Mouse (Mus musculus) erythroblast, embryonic 14.5 days (primary cell): ENCODE results near the gene Timm50. TPM values are rescaled to one million over a fixed set of nuclear protein-coding genes. Genes with fewer than 3 reads are reported as not detected.
A peak's percentile ranks its signal among the peaks of the same experiment; 100 is the strongest.

Source experiments
- H3K27me3 ChIP-seq: 2 replicates; pipeline ENCODE4 v1.6.1; 2012; ENCODE audit warnings: inconsistent platforms; ENCODE audit not compliant: control insufficient read depth
- H3K36me3 ChIP-seq: 2 replicates; pipeline ENCODE4 v1.6.1; 2012; ENCODE audit warnings: mild to moderate bottlenecking, inconsistent platforms; ENCODE audit not compliant: control insufficient read depth
- H3K4me1 ChIP-seq: 2 replicates; pipeline ENCODE4 v1.6.1; 2012; ENCODE audit warnings: inconsistent platforms; ENCODE audit not compliant: control insufficient read depth
- H3K4me3 ChIP-seq: replicated peaks from 2 replicates; pipeline ENCODE3; 2012; ENCODE audit warnings: moderate library complexity, mild to moderate bottlenecking, inconsistent platforms
- H3K9me3 ChIP-seq: 2 replicates; pipeline ENCODE4 v1.6.1; 2012; ENCODE audit warnings: low read length, inconsistent platforms, mixed read lengths; ENCODE audit not compliant: control insufficient read depth
- GATA1 ChIP-seq: IDR thresholded peaks from 2 replicates; pipeline ENCODE4 v1.6.1; 2012; ENCODE audit warnings: low read length, inconsistent platforms, mixed read lengths
- TAL1 ChIP-seq: IDR thresholded peaks from 3 replicates; pipeline ENCODE4 v1.6.1; 2012; ENCODE audit warnings: low read length, inconsistent platforms, mixed read lengths
- polyA plus RNA-seq: library from polyadenylated mRNA; stranded (reverse); fragments of >175 nt; gene quantifications from 2 replicates; pipeline ENCODE4 v1.2.3, GENCODE M21; 2012

Timm50 gene
- polyA plus RNA-seq, result 15.5 and 15.7 TPM in 2 replicates

GRCm38 (mm10) chr7:28311926-28312543 lies at the start of gene Timm50:
Gene Timm50 (minus strand): TSS chr7:28312072.
- H3K36me3 ChIP-seq, result peaks cover 70% of the 10 kb centered on the region
- peaks cover 30% of the 10 kb centered on the region for H3K4me1 ChIP-seq
- no peaks in the 10 kb centered on the region for H3K27me3 ChIP-seq

GRCm38 (mm10) chr7:28360291-28360690 lies 48.4 kb upstream of the Timm50 start:
- H3K9me3 ChIP-seq, result no peaks in the 10 kb centered on the region
- no peak overlapping the region for H3K4me3 ChIP-seq
- H3K36me3 ChIP-seq, result peaks cover 4% of the 10 kb centered on the region
- H3K27me3 ChIP-seq, result no peaks in the 10 kb centered on the region
- no peaks in the 10 kb centered on the region; the same call in 1 of the 2 replicates for H3K4me1 ChIP-seq
- TF ChIP-seq GATA1 (no peak), TAL1 (no peak)

More at GRCm38 (mm10) chr7:28311926-28312543, at the start of gene Timm50:
- no peaks in the 10 kb centered on the region for H3K9me3 ChIP-seq
- TF ChIP-seq TAL1, result no peak
- no peak for TF ChIP-seq GATA1
- H3K4me3 ChIP-seq, result peak within 1 kb of the TSS; percentile 78

GRCm38 (mm10) chr7:28359854-28360253 lies 48.0 kb upstream of the Timm50 start:
- H3K4me3 ChIP-seq, result no peak overlapping the region
- TF ChIP-seq TAL1 (no peak), GATA1 (no peak)
- H3K27me3 ChIP-seq, result no peaks in the 10 kb centered on the region
- peaks cover 8% of the 10 kb centered on the region for H3K36me3 ChIP-seq
- no peaks in the 10 kb centered on the region for H3K9me3 ChIP-seq
- H3K4me1 ChIP-seq, result no peaks in the 10 kb centered on the region; the same call in 1 of the 2 replicates

GRCm38 (mm10) chr7:28358431-28358830 lies 46.6 kb upstream of the Timm50 start:
- TF ChIP-seq TAL1, result no peak
- no peak for TF ChIP-seq GATA1
- H3K4me3 ChIP-seq, result no peak overlapping the region
- H3K36me3 ChIP-seq, result peaks cover 21% of the 10 kb centered on the region

GRCm38 (mm10) chr7:28357984-28358383 lies 46.1 kb upstream of the Timm50 start:
- TF ChIP-seq TAL1, result no peak
- TF ChIP-seq GATA1, result no peak
- H3K9me3 ChIP-seq, result no peaks in the 10 kb centered on the region
- H3K27me3 ChIP-seq, result no peaks in the 10 kb centered on the region
- no peak overlapping the region for H3K4me3 ChIP-seq
- peaks cover 11% of the 10 kb centered on the region for H3K4me1 ChIP-seq
- peaks cover 26% of the 10 kb centered on the region for H3K36me3 ChIP-seq

More at GRCm38 (mm10) chr7:28358431-28358830, 46.6 kb upstream of the Timm50 start:
- peaks cover 6% of the 10 kb centered on the region for H3K4me1 ChIP-seq
- H3K9me3 ChIP-seq, result no peaks in the 10 kb centered on the region
- no peaks in the 10 kb centered on the region for H3K27me3 ChIP-seq

GRCm38 (mm10) chr7:28356981-28357380 lies 45.1 kb upstream of the Timm50 start:
- Histone ChIP-seq H3K36me3 (peaks cover 36% of the 10 kb centered on the region), H3K27me3 (no peaks in the 10 kb centered on the region), H3K4me3 (no peak overlapping the region), H3K9me3 (no peaks in the 10 kb centered on the region), H3K4me1 (peaks cover 16% of the 10 kb centered on the region)
- TF ChIP-seq GATA1, result no peak
- TF ChIP-seq TAL1, result no peak

- H3K36me3 ChIP-seq, result peaks cover 39% of the 10 kb centered on the region
- no peak for TF ChIP-seq GATA1
- TF ChIP-seq TAL1, result no peak
- H3K4me1 ChIP-seq, result peaks cover 28% of the 10 kb centered on the region
These were observed 43.3 kb upstream of the Timm50 start for GRCm38 (mm10) chr7:28355221-28355620.

GRCm38 (mm10) chr7:28354596-28354995 lies 42.7 kb upstream of the Timm50 start:
- Histone ChIP-seq H3K36me3 (peaks cover 39% of the 10 kb centered on the region), H3K9me3 (no peaks in the 10 kb centered on the region), H3K4me1 (peaks cover 35% of the 10 kb centered on the region), H3K27me3 (no peaks in the 10 kb centered on the region), H3K4me3 (no peak overlapping the region)
- TF ChIP-seq TAL1, result no peak
- no peak for TF ChIP-seq GATA1

More at GRCm38 (mm10) chr7:28355221-28355620, 43.3 kb upstream of the Timm50 start:
- Histone ChIP-seq H3K4me3 (no peak overlapping the region), H3K27me3 (no peaks in the 10 kb centered on the region), H3K9me3 (no peaks in the 10 kb centered on the region)

GRCm38 (mm10) chr7:28354113-28354581 lies 42.3 kb upstream of the Timm50 start:
- no peaks in the 10 kb centered on the region for H3K27me3 ChIP-seq
- H3K4me3 ChIP-seq, result no peak overlapping the region
- no peak for TF ChIP-seq TAL1
- no peak for TF ChIP-seq GATA1
- H3K36me3 ChIP-seq, result peaks cover 39% of the 10 kb centered on the region
- no peaks in the 10 kb centered on the region for H3K9me3 ChIP-seq
- H3K4me1 ChIP-seq, result peaks cover 39% of the 10 kb centered on the region
